Mouse (Mus musculus): Measurements from ENCODE around the gene Vil1. TPM values are rescaled to one million over a fixed set of nuclear protein-coding genes. Genes with fewer than 3 reads are reported as not detected.

Gene Vil1
- total RNA-seq, 2 experiments from 2014 or later: 0.49 to 0.72 TPM

- DNase-seq (ENCODE audit: low spot score in 2 of 2): no peak
- Histone ChIP-seq H3K4me3 (no peak overlapping the region), H3K27ac (peak overlapping the region; percentile 40; the same call in 1 of the 2 replicates)
- no peak for TF ChIP-seq CTCF (conservative IDR thresholded peaks at IDR 0.05)
These were observed 26.4 kb downstream of the Vil1 start for GRCm38 (mm10) chr1:74435563-74435962.

GRCm38 (mm10) chr1:74437702-74438427 is 28.7 kb downstream of the Vil1 start:
- no peak for TF ChIP-seq CTCF (conservative IDR thresholded peaks at IDR 0.05)
- DNase-seq (ENCODE audit: low spot score in 2 of 2): peak; percentile 46 to 47
- H3K27ac ChIP-seq: peak overlapping the region; percentile 83

GRCm38 (mm10) chr1:74439166-74439876 is 30.1 kb downstream of the Vil1 start:
- no peak overlapping the region for H3K4me3 ChIP-seq
- no peak for DNase-seq (ENCODE audit: low spot score in 2 of 2)
- H3K27ac ChIP-seq: peak overlapping the region; percentile 83; the same call in 1 of the 2 replicates
- no peak for TF ChIP-seq CTCF (conservative IDR thresholded peaks at IDR 0.05)

More at GRCm38 (mm10) chr1:74437702-74438427, 28.7 kb downstream of the Vil1 start:
- H3K4me3 ChIP-seq: no peak overlapping the region

- no peak for TF ChIP-seq CTCF (conservative IDR thresholded peaks at IDR 0.05)
- Histone ChIP-seq H3K4me3 (no peak overlapping the region), H3K27ac (no peak overlapping the region)
- no peak for DNase-seq (ENCODE audit: low spot score in 2 of 2)
These were observed 35.4 kb downstream of the Vil1 start for GRCm38 (mm10) chr1:74444538-74444937.

- peak in 1 of 2 experiments; percentile 33 for DNase-seq (ENCODE audit: low spot score in 2 of 2)
- no peak overlapping the region for H3K4me3 ChIP-seq
- TF ChIP-seq CTCF (conservative IDR thresholded peaks at IDR 0.05): peak; percentile 89
- peak overlapping the region; percentile 63 for H3K27ac ChIP-seq
These were observed 43.5 kb downstream of the Vil1 start for GRCm38 (mm10) chr1:74452611-74453045.

- peak; percentile 40 to 62 for DNase-seq (ENCODE audit: low spot score in 2 of 2)
- H3K27ac ChIP-seq: no peak overlapping the region
- no peak overlapping the region for H3K4me3 ChIP-seq
- TF ChIP-seq CTCF (conservative IDR thresholded peaks at IDR 0.05): peak; percentile 93
These were observed 51.1 kb downstream of the Vil1 start for GRCm38 (mm10) chr1:74460273-74460672.

Small RNA genes within 50 kb of the gene (microRNA-seq; reads per million reads assigned to microRNA genes)
- 9,743 to 15,963 reads per million in 2 experiments for gene Mir26b

Other genes starting within 250 kb of the Vil1 start
- not detected for gene Cxcr1, start 214.7 kb upstream of the Vil1 start, total RNA-seq (2021)
- 100 to 1,000 TPM; 393 to 396 TPM for gene Arpc2, start 173.3 kb upstream of the Vil1 start, total RNA-seq (2021)
- not detected for gene Gpbar1, start 130.8 kb upstream of the Vil1 start, total RNA-seq (2021)
- gene Aamp, start 124.6 kb upstream of the Vil1 start, total RNA-seq (2021): 100 to 1,000 TPM; 153 to 155 TPM
- 100 to 1,000 TPM; 171 to 185 TPM for gene Pnkd, start 124.4 kb upstream of the Vil1 start, total RNA-seq (2021)
- 10 to 100 TPM; 23.3 to 23.9 TPM for gene Tmbim1, start 103.8 kb upstream of the Vil1 start, total RNA-seq (2021)
- gene Catip, start 47.3 kb upstream of the Vil1 start, total RNA-seq (2021): 1 to 10 TPM; 1.1 to 1.8 TPM
- gene Slc11a1, start 34.2 kb upstream of the Vil1 start, total RNA-seq (2021): 1 to 10 TPM; 3.1 to 3.9 TPM
- 10 to 100 TPM; 26.4 to 28.8 TPM for gene Ctdsp1, start 17.9 kb upstream of the Vil1 start, total RNA-seq (2021)
- gene Cnot9, start 96.7 kb downstream of the Vil1 start, total RNA-seq (2021): 10 to 100 TPM; 21.9 to 24.0 TPM
- gene Plcd4, start 133.5 kb downstream of the Vil1 start, total RNA-seq (2021): 10 to 100 TPM; 18.4 to 20.4 TPM
- gene Usp37, start 134.9 kb downstream of the Vil1 start, total RNA-seq (2021): 10 to 100 TPM; 22.9 to 23.4 TPM
- gene Zfp142, start 178.9 kb downstream of the Vil1 start, total RNA-seq (2021): 10 to 100 TPM; 30.7 to 30.8 TPM
- gene Bcs1l, start 178.9 kb downstream of the Vil1 start, total RNA-seq (2021): 10 to 100 TPM; 23.7 to 24.8 TPM
- 10 to 100 TPM; 67.7 to 71.5 TPM for gene Rnf25, start 192.0 kb downstream of the Vil1 start, total RNA-seq (2021)
- gene Stk36, start 192.1 kb downstream of the Vil1 start, total RNA-seq (2021): 1 to 10 TPM; 3.3 to 5.6 TPM

Data from layer of hippocampus, adult 2 months (tissue).